ENCODE assay signal across 18 mouse cellular contexts in the genomic region with DNA sequence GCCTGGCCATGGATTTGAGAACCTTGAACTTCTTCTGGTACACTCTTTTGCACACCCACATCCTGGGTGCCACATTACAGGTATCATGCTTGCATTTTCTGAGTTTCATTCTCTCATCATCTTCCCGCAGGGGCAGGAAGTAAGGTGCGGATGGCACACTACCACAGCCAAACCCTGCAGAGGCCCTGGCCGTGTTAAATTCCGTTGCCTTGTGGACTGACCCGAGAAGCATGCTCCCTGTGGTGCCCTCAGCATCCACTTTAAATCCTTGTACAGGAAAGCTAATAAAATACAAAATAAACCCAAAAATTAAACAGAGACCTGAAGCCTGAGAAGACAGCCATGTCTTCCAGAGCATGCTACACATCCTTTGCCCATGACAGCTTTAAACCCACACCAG.
DNase-seq lines count a peak whose midpoint lies in the region; ATAC-seq and TF ChIP-seq lines count a peak whose summit lies in the region.
"Had no signal": no experiment of that assay in that cellular context is flagged by ENCODE, and none has a peak within 500 bp of the region (broad histone marks: within the 10 kb centered on the region; RNA-seq: fewer than 3 reads in every experiment).

No protein-coding gene starts in this region.

- no peak overlapping the region for H3K4me3 ChIP-seq in forebrain, embryonic 13.5 days
- no peak overlapping the region for H3K4me3 ChIP-seq in forebrain, embryonic 10.5 days
- H3K4me3 ChIP-seq in midbrain, embryonic 14.5 days (replicated peaks; ENCODE audit: low read depth, low read length), result no peak overlapping the region
- H3K4me3 ChIP-seq in midbrain, embryonic 10.5 days, result no peak overlapping the region
- no peak overlapping the region for H3K4me3 ChIP-seq in forebrain, postnatal 0 days (ENCODE audit: low read depth, low read length)
- H3K4me3 ChIP-seq: limb, embryonic 15.5 days had no signal

- no peak overlapping the region for H3K9ac ChIP-seq in forebrain, embryonic 13.5 days
- H3K9ac ChIP-seq in midbrain, embryonic 14.5 days (replicated peaks; ENCODE audit: low read length), result no peak overlapping the region
- no peak overlapping the region for H3K9ac ChIP-seq in forebrain, postnatal 0 days
- H3K9ac ChIP-seq: limb, embryonic 15.5 days had no signal

- no peak for DNase-seq in forebrain, embryonic 10.5 days (ENCODE audit: extremely low spot score, low spot score)
- DNase-seq in midbrain, embryonic 14.5 days, result no peak
- DNase-seq in midbrain, embryonic 10.5 days (ENCODE audit: low spot score), result no peak
- DNase-seq in cerebellum, postnatal 10 days, result peak; percentile 37 to 59
- no peak for DNase-seq in forebrain, postnatal 0 days
- no peak for DNase-seq in left cerebral cortex, postnatal 10 days (ENCODE audit: extremely low spot score in 1 of 2, low spot score in 2 of 2)
- DNase-seq: adrenal gland, postnatal 25 days; heart, postnatal 10 days; kidney, adult 18-20 months; right cerebral cortex, postnatal 4 days; thymus, postnatal 36 days had no signal

- no peaks in the 10 kb centered on the region for H3K9me3 ChIP-seq in forebrain, embryonic 13.5 days (replicated peaks)
- no peaks in the 10 kb centered on the region for H3K9me3 ChIP-seq in forebrain, embryonic 10.5 days
- no peaks in the 10 kb centered on the region for H3K9me3 ChIP-seq in midbrain, embryonic 14.5 days (ENCODE audit: control insufficient read depth, low read length)
- H3K9me3 ChIP-seq in midbrain, embryonic 10.5 days (replicated peaks), result no peaks in the 10 kb centered on the region
- no peaks in the 10 kb centered on the region for H3K9me3 ChIP-seq in forebrain, postnatal 0 days (ENCODE audit: low read length)
- H3K9me3 ChIP-seq: limb, embryonic 15.5 days had no signal

- no peaks in the 10 kb centered on the region for H3K36me3 ChIP-seq in forebrain, embryonic 13.5 days (ENCODE audit: poor library complexity, severe bottlenecking)
- no peaks in the 10 kb centered on the region for H3K36me3 ChIP-seq in forebrain, embryonic 10.5 days (replicated peaks)
- no peaks in the 10 kb centered on the region for H3K36me3 ChIP-seq in midbrain, embryonic 14.5 days (ENCODE audit: control insufficient read depth, insufficient read depth, low read length)
- H3K36me3 ChIP-seq in midbrain, embryonic 10.5 days, result no peaks in the 10 kb centered on the region
- no peaks in the 10 kb centered on the region for H3K36me3 ChIP-seq in forebrain, postnatal 0 days (ENCODE audit: insufficient read depth)
- H3K36me3 ChIP-seq: limb, embryonic 15.5 days had no signal

- 87% methylated on average over 5 of the region's 5 CpGs for WGBS in forebrain, embryonic 13.5 days
- 85% methylated on average over 5 of the region's 5 CpGs for WGBS in forebrain, embryonic 10.5 days
- WGBS in midbrain, embryonic 14.5 days, result 89% methylated on average over 5 of the region's 5 CpGs
- WGBS in midbrain, embryonic 10.5 days, result 85% methylated on average over 5 of the region's 5 CpGs
- WGBS in forebrain, postnatal 0 days, result 91% methylated on average over 5 of the region's 5 CpGs

- no peak overlapping the region for H3K4me2 ChIP-seq in forebrain, embryonic 13.5 days
- H3K4me2 ChIP-seq in midbrain, embryonic 14.5 days (ENCODE audit: low read length), result no peak overlapping the region
- no peak overlapping the region for H3K4me2 ChIP-seq in forebrain, postnatal 0 days (ENCODE audit: low read depth)
- H3K4me2 ChIP-seq: heart, embryonic 11.5 days; limb, embryonic 15.5 days had no signal

- intact Hi-C loops in left cerebral cortex, postnatal 10 days (cut with DNase I), result no loop called here

- peak overlapping the region; percentile 89 for H3K27ac ChIP-seq in forebrain, embryonic 13.5 days
- H3K27ac ChIP-seq in forebrain, embryonic 10.5 days, result no peak overlapping the region
- H3K27ac ChIP-seq in midbrain, embryonic 14.5 days (replicated peaks; ENCODE audit: low read depth, low read length), result peak overlapping the region; percentile 3
- no peak overlapping the region for H3K27ac ChIP-seq in midbrain, embryonic 10.5 days (replicated peaks)
- H3K27ac ChIP-seq in forebrain, postnatal 0 days (ENCODE audit: low read depth, low read length), result peak overlapping the region; percentile 9; the same call in 1 of the 2 replicates
- H3K27ac ChIP-seq: kidney, postnatal 0 days; limb, embryonic 15.5 days had no signal

- ATAC-seq in forebrain, embryonic 13.5 days, result no peak
- no peak for ATAC-seq in midbrain, embryonic 14.5 days (ENCODE audit: low FRiP score, low TSS enrichment)
- ATAC-seq in forebrain, postnatal 0 days, result no peak
- no peak for ATAC-seq in monocyte, adult 5-6 weeks (replicated peaks; ENCODE audit: insufficient number of reproducible peaks, low FRiP score, low TSS enrichment, poor library complexity, severe bottlenecking)
- ATAC-seq: lung, postnatal 0 days had no signal

- H3K4me1 ChIP-seq in forebrain, embryonic 13.5 days, result peaks cover 19% of the 10 kb centered on the region
- peaks cover 9% of the 10 kb centered on the region for H3K4me1 ChIP-seq in forebrain, embryonic 10.5 days
- H3K4me1 ChIP-seq in midbrain, embryonic 14.5 days (ENCODE audit: control insufficient read depth, insufficient read depth, low read length), result 0 out of 2 replicates have a peak, but pooled peaks cover 3% of the 10 kb centered on the region
- H3K4me1 ChIP-seq in midbrain, embryonic 10.5 days, result peaks cover 7% of the 10 kb centered on the region; the same call in 1 of the 2 replicates
- H3K4me1 ChIP-seq in forebrain, postnatal 0 days (ENCODE audit: insufficient read depth), result peaks cover 4% of the 10 kb centered on the region; the same call in 1 of the 2 replicates
- H3K4me1 ChIP-seq: limb, embryonic 15.5 days had no signal

- no peaks in the 10 kb centered on the region for H3K27me3 ChIP-seq in forebrain, embryonic 13.5 days
- H3K27me3 ChIP-seq in forebrain, embryonic 10.5 days (ENCODE audit: poor library complexity, severe bottlenecking), result no peaks in the 10 kb centered on the region
- no peaks in the 10 kb centered on the region for H3K27me3 ChIP-seq in midbrain, embryonic 14.5 days (ENCODE audit: control insufficient read depth, insufficient read depth, low read length)
- H3K27me3 ChIP-seq in midbrain, embryonic 10.5 days (ENCODE audit: low read depth, poor library complexity, severe bottlenecking), result no peaks in the 10 kb centered on the region
- H3K27me3 ChIP-seq in forebrain, postnatal 0 days (ENCODE audit: insufficient read depth, low read length), result no peaks in the 10 kb centered on the region
- H3K27me3 ChIP-seq: CH12.LX; limb, embryonic 15.5 days had no signal

- TF ChIP-seq CTCF in forebrain, postnatal 0 days (IDR thresholded peaks at IDR 0.05; ENCODE audit: low read depth), result no peak

Comparison
In these comparisons a context has a peak if more than half of its experiments do, and no peak if none do; other contexts are left out.
1. H3K27ac ChIP-seq: peak in forebrain, embryonic 13.5 days (single experiment), midbrain, embryonic 14.5 days (single experiment) and forebrain, postnatal 0 days (single experiment); none in forebrain, embryonic 10.5 days (single experiment) and midbrain, embryonic 10.5 days (single experiment).
2. DNase-seq: peak in cerebellum, postnatal 10 days (2 of 2); none in forebrain, embryonic 10.5 days (single experiment), midbrain, embryonic 14.5 days (single experiment), midbrain, embryonic 10.5 days (single experiment), forebrain, postnatal 0 days (single experiment) and left cerebral cortex, postnatal 10 days (0 of 2).